Mouse (Mus musculus): ENCODE results near the gene Rnf220.

- TF ChIP-seq CTCF (conservative IDR thresholded peaks at IDR 0.05; ENCODE audit: low read length) (no peak), NANOG (IDR thresholded peaks at IDR 0.05; ENCODE audit: borderline replicate concordance, low read length) (no peak)
Observed at GRCm38 (mm10) chr4:117262101-117262913, 234.5 kb downstream of the Rnf220 start.
